Mouse (Mus musculus) MEL (cell line): ENCODE measurements around the gene Cox6a1. TPM values are rescaled to one million over a fixed set of nuclear protein-coding genes. Genes with fewer than 3 reads are reported as not detected.

ENCODE experiments used
- DNase-seq: peaks from one replicate; pipeline ENCODE4 v3.0.0; 2011; ENCODE audit warnings: low read depth, low spot score
- H3K27ac ChIP-seq: 2 replicates; pipeline ENCODE4 v1.5.1; 2012; ENCODE audit warnings: low read depth, mild to moderate bottlenecking, control low read depth, low read length, moderate library complexity; ENCODE audit not compliant: control insufficient read depth
- H3K27me3 ChIP-seq, 2 experiments: fragments of 150-350 bp in 1 of 2; sonication (generic) in 1 of 2; 2 replicates each; pipeline ENCODE4 v1.6.1; 2012; ENCODE audit warnings: low read length in 2 of 2, mild to moderate bottlenecking in 2 of 2, improper control_type of control experiment in 1 of 2, moderate library complexity in 1 of 2; ENCODE audit not compliant: insufficient read depth in 2 of 2, control insufficient read depth in 1 of 2
- H3K36me3 ChIP-seq, 2 experiments: 2 replicates each; pipeline ENCODE4 v1.6.1; 2012 to 2014; ENCODE audit warnings: low read length in 2 of 2, improper control_type of control experiment in 1 of 2, inconsistent platforms in 1 of 2, mild to moderate bottlenecking in 1 of 2; ENCODE audit not compliant: insufficient read depth in 2 of 2, control insufficient read depth in 1 of 2
- H3K4me1 ChIP-seq, 2 experiments: fragments of 150-350 bp in 1 of 2; sonication (generic) in 1 of 2; 2 replicates each; pipeline ENCODE4 v1.6.1; 2012; ENCODE audit warnings: low read length in 2 of 2, improper control_type of control experiment in 1 of 2, mild to moderate bottlenecking in 1 of 2; ENCODE audit not compliant: insufficient read depth in 2 of 2, control insufficient read depth in 1 of 2
- H3K4me3 ChIP-seq, 2 experiments: fragments of 150-350 bp in 1 of 2; sonication (generic) in 1 of 2; 2 replicates each; pipeline ENCODE4 v1.5.1; 2012; ENCODE audit warnings: low read depth in 2 of 2, low read length in 2 of 2, mild to moderate bottlenecking in 2 of 2, moderate library complexity in 2 of 2, control low read depth in 1 of 2, improper control_type of control experiment in 1 of 2; ENCODE audit not compliant: control insufficient read depth in 1 of 2, insufficient read depth in 1 of 2
- H3K79me2 ChIP-seq: 2 replicates; pipeline ENCODE4 v1.6.1; 2012; ENCODE audit warnings: mild to moderate bottlenecking, low read length, moderate library complexity; ENCODE audit not compliant: control insufficient read depth, poor library complexity, insufficient read depth
- H3K9ac ChIP-seq: 2 replicates; pipeline ENCODE4 v1.6.1; 2012; ENCODE audit warnings: low read depth, mild to moderate bottlenecking, control low read depth, low read length, moderate library complexity; ENCODE audit not compliant: control insufficient read depth, poor library complexity, severe bottlenecking
- H3K9me3 ChIP-seq: fragments of 150-350 bp; sonication (generic); replicated peaks from 2 replicates; pipeline ENCODE4 v1.6.1; 2012; ENCODE audit warnings: mild to moderate bottlenecking, low read length, improper control_type of control experiment, moderate library complexity; ENCODE audit not compliant: insufficient read depth
- BHLHE40 ChIP-seq: IDR thresholded peaks from 2 replicates; pipeline ENCODE4 v1.6.1; 2012; ENCODE audit warnings: low read depth, mild to moderate bottlenecking, inconsistent platforms, low read length, improper control_type of control experiment, borderline replicate concordance
- CTCF ChIP-seq, 3 experiments: IDR thresholded peaks in 2 of 3; conservative IDR thresholded peaks in 1 of 3; 2 replicates each; pipeline ENCODE4 v1.5.1; 2011 to 2012; ENCODE audit warnings: low read length in 3 of 3, low read depth in 2 of 3, mild to moderate bottlenecking in 2 of 3, improper control_type of control experiment in 1 of 3, inconsistent platforms in 1 of 3, mixed read lengths in 1 of 3, moderate library complexity in 1 of 3; ENCODE audit not compliant: control insufficient read depth in 1 of 3, insufficient read depth in 1 of 3, poor library complexity in 1 of 3, severe bottlenecking in 1 of 3
- E2F4 ChIP-seq: IDR thresholded peaks from 2 replicates; pipeline ENCODE4 v1.6.1; 2011; ENCODE audit warnings: low read depth, low read length, improper control_type of control experiment, borderline replicate concordance
- ELF1 ChIP-seq: IDR thresholded peaks from 2 replicates; pipeline ENCODE4 v1.6.1; 2014; ENCODE audit warnings: low read depth, mild to moderate bottlenecking, inconsistent platforms, low read length, improper control_type of control experiment, moderate library complexity
- EP300 ChIP-seq, 2 experiments: IDR thresholded peaks; 2 replicates each; pipeline ENCODE4 v1.6.1; 2011; ENCODE audit warnings: improper control_type of control experiment in 2 of 2, low read length in 2 of 2, low read depth in 1 of 2, mild to moderate bottlenecking in 1 of 2
- ETS1 ChIP-seq: IDR thresholded peaks from 2 replicates; pipeline ENCODE4 v1.6.1; 2012; ENCODE audit warnings: low read depth, mild to moderate bottlenecking, inconsistent platforms, low read length, improper control_type of control experiment, moderate library complexity
- GATA1 ChIP-seq: IDR thresholded peaks from 2 replicates; pipeline ENCODE4 v1.6.1; 2011; ENCODE audit warnings: low read depth, low read length, improper control_type of control experiment
- HCFC1 ChIP-seq: IDR thresholded peaks from 2 replicates; pipeline ENCODE4 v1.6.1; 2012; ENCODE audit warnings: low read depth, mild to moderate bottlenecking, inconsistent platforms, low read length, improper control_type of control experiment, moderate library complexity
- KAT2A ChIP-seq: conservative IDR thresholded peaks from 2 replicates; pipeline ENCODE4 v1.6.1; 2012; ENCODE audit warnings: low read depth, low read length, improper control_type of control experiment, inconsistent platforms
- MAFK ChIP-seq: IDR thresholded peaks from 2 replicates; pipeline ENCODE4 v1.6.1; 2011; ENCODE audit warnings: low read depth, mild to moderate bottlenecking, low read length, improper control_type of control experiment, borderline replicate concordance
- MXI1 ChIP-seq: IDR thresholded peaks from 2 replicates; pipeline ENCODE4 v1.6.1; 2011; ENCODE audit warnings: mild to moderate bottlenecking, low read depth, low read length, improper control_type of control experiment
- MYB ChIP-seq: IDR thresholded peaks from 2 replicates; pipeline ENCODE4 v1.6.1; 2011; ENCODE audit warnings: mild to moderate bottlenecking, low read depth, low read length, improper control_type of control experiment
- MYC ChIP-seq: IDR thresholded peaks from 2 replicates; pipeline ENCODE4 v1.6.1; 2011; ENCODE audit warnings: low read depth, mild to moderate bottlenecking, low read length, improper control_type of control experiment, moderate library complexity
- NELFE ChIP-seq: IDR thresholded peaks from 2 replicates; pipeline ENCODE4 v1.6.1; 2011; ENCODE audit warnings: low read depth, low read length, improper control_type of control experiment
- NRF1 ChIP-seq: IDR thresholded peaks from 2 replicates; pipeline ENCODE4 v1.6.1; 2014; ENCODE audit warnings: low read depth, mild to moderate bottlenecking, inconsistent platforms, low read length, improper control_type of control experiment, moderate library complexity; ENCODE audit not compliant: poor library complexity, insufficient read depth, severe bottlenecking
- RAD21 ChIP-seq: IDR thresholded peaks from 2 replicates; pipeline ENCODE4 v1.6.1; 2011; ENCODE audit warnings: mild to moderate bottlenecking, low read depth, low read length, improper control_type of control experiment
- RCOR1 ChIP-seq: IDR thresholded peaks from 2 replicates; pipeline ENCODE4 v1.6.1; 2012; ENCODE audit warnings: low read depth, mild to moderate bottlenecking, inconsistent platforms, low read length, improper control_type of control experiment
- SIN3A ChIP-seq: IDR thresholded peaks from 2 replicates; pipeline ENCODE4 v1.6.1; 2012; ENCODE audit warnings: low read length, improper control_type of control experiment, inconsistent platforms
- SMC3 ChIP-seq: IDR thresholded peaks from 2 replicates; pipeline ENCODE4 v1.6.1; 2011; ENCODE audit warnings: low read depth, low read length, improper control_type of control experiment
- USF1 ChIP-seq: IDR thresholded peaks from 2 replicates; pipeline ENCODE4 v1.6.1; 2014; ENCODE audit warnings: low read depth, mild to moderate bottlenecking, inconsistent platforms, low read length, improper control_type of control experiment, moderate library complexity
- USF2 ChIP-seq, 2 experiments: IDR thresholded peaks; 2 replicates each; pipeline ENCODE4 v1.6.1; 2011 to 2012; ENCODE audit warnings: improper control_type of control experiment in 2 of 2, low read length in 2 of 2, borderline replicate concordance in 1 of 2, inconsistent platforms in 1 of 2, low read depth in 1 of 2, mild to moderate bottlenecking in 1 of 2; ENCODE audit not compliant: insufficient read depth in 1 of 2
- ZKSCAN1 ChIP-seq: IDR thresholded peaks from 2 replicates; pipeline ENCODE4 v1.6.1; 2012; ENCODE audit warnings: low read depth, mild to moderate bottlenecking, inconsistent platforms, low read length, improper control_type of control experiment, moderate library complexity
- ZNF384 ChIP-seq: IDR thresholded peaks from 2 replicates; pipeline ENCODE4 v1.6.1; 2012; ENCODE audit warnings: low read depth, mild to moderate bottlenecking, inconsistent platforms, low read length, improper control_type of control experiment
- polyA plus RNA-seq, 2 experiments: library from polyadenylated mRNA; stranded (reverse) in 1 of 2; unstranded in 1 of 2; fragments of >175 nt in 1 of 2; fragments of >200 nt in 1 of 2; gene quantifications; 2 replicates each; pipeline versions ENCODE4 v1.2.1 to v1.2.4; 2012; ENCODE audit warnings: low replicate concordance in 2 of 2, low read depth in 1 of 2; ENCODE audit not compliant: insufficient read length in 2 of 2, insufficient read depth in 1 of 2, missing spikeins in 1 of 2
- total RNA-seq: library from RNA; depleted of rRNA; stranded (reverse); fragments of 300-350 nt; gene quantifications from 2 replicates; pipeline ENCODE4 v1.2.3, GENCODE M21; 2012

Gene Cox6a1
- total and polyA plus RNA-seq, 3 experiments = 328 to 1,215 (median 749) TPM

GRCm38 (mm10) chr5:115351348-115351747 is 2.6 kb upstream of the Cox6a1 start:
- Histone ChIP-seq H3K79me2 (peaks cover 22% of the 10 kb centered on the region), H3K9ac (no peak overlapping the region), H3K9me3 (no peaks in the 10 kb centered on the region), H3K27ac (no peak overlapping the region), H3K4me3 (no peak overlapping the region)
- DNase-seq = peak; percentile 51
- TF ChIP-seq RAD21 (peak; percentile 33), CTCF (IDR thresholded peaks at IDR 0.05 in 2 of 3, conservative IDR thresholded peaks at IDR 0.05 in 1 of 3; ENCODE audit: control insufficient read depth in 1 of 3, insufficient read depth in 1 of 3, low read depth in 2 of 3, low read length in 3 of 3, poor library complexity in 1 of 3, severe bottlenecking in 1 of 3) (peak; percentile 17 to 45 (median 26); a peak in 3 of 6 replicates), NRF1 (no peak)
- TF ChIP-seq, all 39 proteins: peak for 2
- peaks cover 4 to 7% of the 10 kb centered on the region in 2 experiments; a peak in 3 of 4 replicates for H3K4me1 ChIP-seq
- peaks cover under 1 to 8% of the 10 kb centered on the region in 2 experiments; a peak in 2 of 4 replicates for H3K36me3 ChIP-seq
- H3K27me3 ChIP-seq = no peaks in the 10 kb centered on the region

- Histone ChIP-seq H3K36me3 (peaks cover 1 to 9% of the 10 kb centered on the region in 2 experiments), H3K27ac (peak overlapping the region; percentile 83), H3K9ac (peak overlapping the region; percentile 65), H3K27me3 (no peaks in the 10 kb centered on the region), H3K9me3 (no peaks in the 10 kb centered on the region), H3K79me2 (peaks cover 40% of the 10 kb centered on the region), H3K4me3 (peak overlapping the region; percentile 64 to 69), H3K4me1 (peaks cover 4 to 8% of the 10 kb centered on the region in 2 experiments; a peak in 3 of 4 replicates)
- no peak for TF ChIP-seq MXI1
- TF ChIP-seq ELF1 = no peak
- TF ChIP-seq USF1 = no peak
- TF ChIP-seq SMC3 = 0 out of 2 replicates have a peak, but pooled peaks have one; percentile 9
- peak; percentile 83; the same call in 1 of the 2 replicates for TF ChIP-seq SIN3A
- TF ChIP-seq GATA1 = peak; percentile 64; the same call in 1 of the 2 replicates
- TF ChIP-seq MYB = 0 out of 2 replicates have a peak, but pooled peaks have one; percentile 23
- TF ChIP-seq EP300 (IDR thresholded peaks at IDR 0.05; ENCODE audit: low read depth in 1 of 2, low read length in 2 of 2) = peak in 1 of 2 experiments; percentile 41; a peak in 1 of 4 replicates
- TF ChIP-seq E2F4 = no peak
- TF ChIP-seq MYC = peak; percentile 6; the same call in 1 of the 2 replicates
- DNase-seq = no peak
Measured at GRCm38 (mm10) chr5:115349225-115349555, 409 bp upstream of the Cox6a1 start.

GRCm38 (mm10) chr5:115347564-115347963 is 1.2 kb downstream of the Cox6a1 start:
- H3K4me1 ChIP-seq = peaks cover 4 to 8% of the 10 kb centered on the region in 2 experiments; a peak in 3 of 4 replicates
- H3K9ac ChIP-seq = peak overlapping the region; percentile 89
- H3K27me3 ChIP-seq = no peaks in the 10 kb centered on the region
- peaks cover 52% of the 10 kb centered on the region for H3K79me2 ChIP-seq
- peak overlapping the region; percentile 69 to 93 for H3K4me3 ChIP-seq
- peak overlapping the region; percentile 46 for H3K27ac ChIP-seq
- peaks cover 5 to 12% of the 10 kb centered on the region in 2 experiments for H3K36me3 ChIP-seq
- DNase-seq = peak; percentile 92
- no peaks in the 10 kb centered on the region for H3K9me3 ChIP-seq
- no peak for TF ChIP-seq NELFE
- no peak; the same call in 1 of the 2 replicates for TF ChIP-seq KAT2A
- no peak for TF ChIP-seq RCOR1
- TF ChIP-seq SIN3A = peak; percentile 97
- no peak for TF ChIP-seq USF2 (IDR thresholded peaks at IDR 0.05; ENCODE audit: borderline replicate concordance in 1 of 2, insufficient read depth in 1 of 2, low read depth in 1 of 2, low read length in 2 of 2)
- TF ChIP-seq ZKSCAN1 = no peak
- TF ChIP-seq SMC3 = peak; percentile 86
- TF ChIP-seq EP300 (IDR thresholded peaks at IDR 0.05; ENCODE audit: low read depth in 1 of 2, low read length in 2 of 2) = peak; percentile 20 to 22; a peak in 2 of 4 replicates
- peak; percentile 51; the same call in 1 of the 2 replicates for TF ChIP-seq E2F4
- TF ChIP-seq BHLHE40 = 0 out of 2 replicates have a peak, but pooled peaks have one; percentile 27
- TF ChIP-seq ZNF384 = peak; percentile 46
- peak; percentile 63; the same call in 1 of the 2 replicates for TF ChIP-seq ETS1
- no peak for TF ChIP-seq MAFK
- no peak for TF ChIP-seq MYB
- peak; percentile 91 to 94 (median 92) for TF ChIP-seq CTCF (IDR thresholded peaks at IDR 0.05 in 2 of 3, conservative IDR thresholded peaks at IDR 0.05 in 1 of 3; ENCODE audit: control insufficient read depth in 1 of 3, insufficient read depth in 1 of 3, low read depth in 2 of 3, low read length in 3 of 3, poor library complexity in 1 of 3, severe bottlenecking in 1 of 3)
- peak; percentile 65 for TF ChIP-seq HCFC1
